Mouse (Mus musculus) effector memory CD4-positive, alpha-beta T cell, adult 5 months (primary cell): ENCODE data around the gene Tmem198b. TPM values are rescaled to one million over a fixed set of nuclear protein-coding genes. Genes with fewer than 3 reads are reported as not detected.

Experiments
- polyA plus RNA-seq: library from polyadenylated mRNA; unstranded; fragments of 100-300 nt; shearing (Covaris generic); gene quantifications from one replicate; pipeline ENCODE4 v1.2.1, GENCODE M21; 2017

Tmem198b gene
- 2.0 TPM for polyA plus RNA-seq

DNA sequence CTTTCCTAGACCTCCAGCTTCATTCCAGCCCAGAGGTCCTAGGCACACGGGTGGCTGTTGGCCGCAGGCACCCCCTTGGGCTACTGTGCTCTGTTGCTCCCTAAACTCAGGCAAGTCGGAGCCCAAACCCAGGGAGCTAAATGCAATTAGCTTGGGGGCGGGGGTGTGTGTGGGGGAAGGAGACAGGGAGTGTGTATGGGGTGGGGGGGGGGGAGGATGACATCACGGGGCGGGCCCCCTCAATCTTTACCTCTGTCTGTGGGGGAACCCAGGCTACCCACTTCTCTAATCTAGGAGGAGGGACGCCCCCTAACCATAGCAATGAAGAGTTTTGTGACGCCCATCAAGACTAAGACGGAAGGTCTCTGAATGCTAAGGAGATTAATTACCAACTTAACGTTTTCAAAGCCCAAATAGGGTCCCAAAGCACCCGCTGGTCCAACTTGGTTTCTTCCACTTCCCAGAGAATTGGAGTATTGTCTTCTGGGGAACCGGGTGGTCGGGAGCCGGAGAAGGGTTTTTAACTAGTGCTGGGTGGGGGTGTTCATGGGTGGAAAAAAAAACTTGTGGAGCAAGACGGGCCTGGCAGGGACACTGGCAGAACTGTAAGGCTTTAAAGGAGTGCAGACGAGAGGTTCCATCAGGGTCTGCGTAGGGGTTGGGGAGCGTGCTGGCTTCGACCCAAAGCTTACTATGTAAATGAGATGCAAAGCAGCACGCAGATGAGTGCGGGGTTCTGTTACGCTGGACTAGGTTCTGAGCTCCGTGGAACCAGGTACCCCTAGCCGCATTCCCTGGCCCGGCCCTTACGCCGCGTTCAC is at the start of gene Tmem198b:
Tmem198b (minus strand) TSS at position 100 of the 821 bp plus-strand sequence.

DNA sequence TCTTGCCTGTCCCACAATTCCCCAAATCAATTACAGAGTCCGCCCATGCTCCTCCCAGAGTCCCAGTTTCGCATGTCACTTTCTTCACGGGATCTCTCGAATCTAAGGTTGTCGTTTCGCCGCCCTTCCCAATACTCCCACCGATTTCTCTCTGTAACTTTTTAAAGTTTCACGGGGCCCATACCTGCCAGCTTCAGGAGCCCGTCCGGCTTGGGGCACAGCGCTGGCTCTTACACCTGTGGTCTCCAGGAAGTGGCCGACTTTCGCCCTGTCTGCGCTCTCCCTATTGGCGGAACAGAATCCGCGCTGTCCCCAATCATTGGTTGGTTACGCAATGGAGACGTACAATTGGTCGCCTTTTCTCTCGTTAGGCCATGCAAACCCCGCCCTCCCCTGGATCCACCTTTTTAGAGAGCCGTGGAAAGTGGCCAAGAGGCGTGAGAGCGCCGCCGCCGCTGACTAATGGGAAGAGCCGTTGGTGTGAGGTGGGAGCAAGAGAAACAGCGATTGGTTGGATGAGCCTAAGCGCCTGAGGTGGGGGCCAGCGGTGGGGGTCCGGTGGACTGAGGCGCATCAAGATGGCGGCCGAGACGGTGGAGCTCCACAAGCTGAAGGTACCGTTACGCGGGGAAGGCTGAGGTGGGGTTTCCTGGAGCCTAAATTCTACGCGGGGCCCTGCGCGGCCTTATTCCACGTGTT is 17.3 kb upstream of the Tmem198b start, which contains the start of gene Ormdl2:
Ormdl2 (minus strand) TSS at position 288 of the 699 bp plus-strand sequence.

DNA sequence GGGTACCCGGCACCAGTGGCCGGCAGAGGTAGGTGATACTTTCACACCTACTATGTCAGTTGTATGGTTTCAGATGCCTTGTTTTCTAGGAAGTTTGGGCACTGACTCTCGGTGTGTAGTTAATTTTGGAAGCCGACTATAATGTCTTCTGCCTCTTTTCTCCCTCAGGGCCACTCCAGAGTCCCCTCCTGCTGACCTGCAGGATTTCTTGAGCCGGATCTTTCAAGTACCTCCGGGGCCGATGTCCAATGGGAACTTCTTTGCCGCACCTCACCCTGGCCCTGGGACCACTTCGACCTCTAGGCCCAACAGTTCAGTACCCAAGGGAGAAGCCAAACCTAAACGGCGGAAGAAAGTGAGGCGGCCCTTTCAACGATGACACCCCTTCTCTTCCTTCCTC is 12.9 kb upstream of the Tmem198b start, which contains the start of gene Sarnp:
Sarnp (plus strand) TSS at position 301 of the 400 bp plus-strand sequence.

DNA sequence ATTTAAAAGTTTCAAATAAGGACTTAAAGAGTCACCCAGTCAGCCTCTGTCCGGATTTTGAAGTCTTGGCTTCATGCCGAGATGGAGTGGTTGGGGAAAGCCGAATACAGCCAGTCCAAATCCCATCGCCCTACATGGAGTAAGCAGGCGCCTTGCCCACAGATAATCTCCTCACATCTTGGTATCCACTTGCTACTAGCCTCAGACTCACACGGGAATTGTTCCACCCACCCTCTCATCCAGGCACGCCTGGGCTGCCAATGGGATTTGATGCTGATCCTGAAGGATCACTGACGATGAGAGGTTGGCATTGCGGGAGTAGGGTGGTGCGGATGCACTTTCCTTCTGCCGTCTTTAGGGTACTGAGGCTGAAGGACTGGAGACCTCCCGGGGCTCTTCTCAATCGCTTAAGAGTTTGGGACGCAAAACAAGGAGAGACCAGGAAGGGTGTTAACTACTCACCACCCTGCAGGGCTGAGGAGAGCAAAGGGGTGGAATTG is 349 bp downstream of the Tmem198b start, which contains the start of gene Dnajc14:
Dnajc14 (plus strand) TSS at position 292 of the 500 bp plus-strand sequence.

DNA sequence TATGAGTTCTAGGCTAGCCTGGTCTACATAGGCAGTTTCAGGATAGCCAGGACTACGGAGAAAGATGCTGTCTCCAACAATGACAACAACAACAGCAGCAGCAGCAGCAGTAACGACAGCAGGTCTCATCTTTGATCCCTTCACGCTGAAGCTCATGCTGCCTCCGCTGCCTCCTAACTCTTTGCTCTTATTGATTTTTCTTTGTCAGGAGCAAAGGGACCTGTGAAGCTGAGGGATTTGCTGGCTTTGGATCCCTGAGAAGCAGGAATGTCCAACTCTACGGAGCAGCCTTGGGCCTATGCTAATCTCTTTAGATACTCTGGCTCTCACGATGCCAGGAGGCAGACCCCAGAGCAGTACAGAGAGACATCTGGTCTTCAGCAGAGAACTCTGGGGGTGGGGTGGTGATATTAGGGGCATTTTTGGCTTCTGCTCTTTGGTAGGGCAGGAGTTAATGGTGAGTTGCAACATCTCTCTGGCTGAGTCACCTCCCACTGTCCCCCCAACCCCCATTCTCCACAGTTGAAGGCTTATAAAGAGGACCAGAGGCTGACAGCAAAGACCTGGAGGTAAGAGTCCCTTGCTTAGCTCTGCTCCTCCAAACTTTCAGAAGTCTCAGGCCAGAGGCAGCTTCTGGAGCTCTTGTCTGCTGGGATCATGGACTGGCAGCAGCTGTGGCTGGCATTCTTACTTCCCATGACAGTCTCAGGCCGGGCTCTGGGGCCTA is 13.6 kb downstream of the Tmem198b start, which contains the start of gene Mmp19:
Mmp19 (plus strand) TSS at position 513 of the 727 bp plus-strand sequence.

Other genes with a start within 250 kb of the Tmem198b start
- gene Pa2g4, start 238.4 kb downstream of the Tmem198b start, polyA plus RNA-seq: 20.1 TPM
- 2.1 TPM for gene Erbb3, start 214.7 kb downstream of the Tmem198b start, polyA plus RNA-seq
- 545 TPM for gene Rps26, start 177.6 kb downstream of the Tmem198b start, polyA plus RNA-seq
- gene Ikzf4, start 158.4 kb downstream of the Tmem198b start, polyA plus RNA-seq: 0.77 TPM
- gene Suox, start 130.3 kb downstream of the Tmem198b start, polyA plus RNA-seq: 4.1 TPM
- 25.1 TPM for gene Rab5b, start 108.1 kb downstream of the Tmem198b start, polyA plus RNA-seq
- gene Pmel, start 100.2 kb downstream of the Tmem198b start, polyA plus RNA-seq: 2.5 TPM
- 14.1 TPM for gene Cdk2, start 99.3 kb downstream of the Tmem198b start, polyA plus RNA-seq
- 635 TPM for gene Dgka, start 59.5 kb downstream of the Tmem198b start, polyA plus RNA-seq
- 23.9 TPM for gene Pym1, start 56.5 kb downstream of the Tmem198b start, polyA plus RNA-seq
- gene Mmp19, start 13.5 kb downstream of the Tmem198b start, polyA plus RNA-seq: not detected
- gene Dnajc14, start 308 bp downstream of the Tmem198b start, polyA plus RNA-seq: 57.7 TPM
- 108 TPM for gene Sarnp, start 13.0 kb upstream of the Tmem198b start, polyA plus RNA-seq
- 34.9 TPM for gene Ormdl2, start 17.3 kb upstream of the Tmem198b start, polyA plus RNA-seq
- gene Gdf11, start 87.3 kb upstream of the Tmem198b start, polyA plus RNA-seq: 2.0 TPM
- not detected for gene Cd63, start 96.6 kb upstream of the Tmem198b start, polyA plus RNA-seq
- gene Rdh5, start 118.5 kb upstream of the Tmem198b start, polyA plus RNA-seq: 6.6 TPM
- 118 TPM for gene Bloc1s1, start 119.7 kb upstream of the Tmem198b start, polyA plus RNA-seq
- gene Itga7, start 129.4 kb upstream of the Tmem198b start, polyA plus RNA-seq: 45.8 TPM
- not detected for gene Mettl7b, start 156.6 kb upstream of the Tmem198b start, polyA plus RNA-seq
- gene Olfr9, start 185.1 kb upstream of the Tmem198b start, polyA plus RNA-seq: 0.20 TPM
- gene Olfr763, start 206.4 kb upstream of the Tmem198b start, polyA plus RNA-seq: not detected
- not detected for gene Olfr764-ps1, start 235.5 kb upstream of the Tmem198b start, polyA plus RNA-seq
- not detected for gene Olfr765, start 245.6 kb upstream of the Tmem198b start, polyA plus RNA-seq